Mouse (Mus musculus): ENCODE data around the gene Ces3b.
"Not testable (repeated sequence)": the region's sequence is repeated elsewhere in the genome, so short reads cannot be mapped to it uniquely, and the experiment has no call there.

The Ces3b gene

GRCm38 (mm10) chr8:105083449-105084050 is at the start of gene Ces3b:
Ces3b (plus strand) TSS chr8:105083753.
- no peak for DNase-seq

GRCm38 (mm10) chr8:105043510-105043909 is 40.0 kb upstream of the Ces3b start:
- DNase-seq = no peak

- DNase-seq = no peak
These were observed 37.6 kb upstream of the Ces3b start for GRCm38 (mm10) chr8:105045824-105046401.

GRCm38 (mm10) chr8:105048371-105048854 is 35.1 kb upstream of the Ces3b start, which contains the start of gene Ces3a:
Ces3a (plus strand) TSS chr8:105048601.
- no peak for DNase-seq

- no peak for DNase-seq
These were observed 27.3 kb upstream of the Ces3b start for GRCm38 (mm10) chr8:105056211-105056610.

GRCm38 (mm10) chr8:105060056-105060455 is 23.5 kb upstream of the Ces3b start:
- no peak for DNase-seq

GRCm38 (mm10) chr8:105066761-105067160 is 16.8 kb upstream of the Ces3b start:
- peak; percentile 26 to 32 for DNase-seq

- DNase-seq = not testable (repeated sequence)
These were observed 15.6 kb upstream of the Ces3b start for GRCm38 (mm10) chr8:105067905-105068304.

- no peak for DNase-seq
These were observed 14.6 kb upstream of the Ces3b start for GRCm38 (mm10) chr8:105068971-105069370.

GRCm38 (mm10) chr8:105076601-105077000 is 7.0 kb upstream of the Ces3b start:
- no peak for DNase-seq

- no peak for DNase-seq
These were observed 6.5 kb upstream of the Ces3b start for GRCm38 (mm10) chr8:105077071-105077470.

GRCm38 (mm10) chr8:105078591-105078990 is 5.0 kb upstream of the Ces3b start:
- DNase-seq = no peak

- DNase-seq = no peak
These were observed 2.7 kb upstream of the Ces3b start for GRCm38 (mm10) chr8:105080814-105081336.

GRCm38 (mm10) chr8:105088166-105088565 is 4.6 kb downstream of the Ces3b start:
- DNase-seq = not testable (repeated sequence)

GRCm38 (mm10) chr8:105088581-105088980 is 5.0 kb downstream of the Ces3b start:
- DNase-seq = no peak

- no peak for DNase-seq
These were observed 10.4 kb downstream of the Ces3b start for GRCm38 (mm10) chr8:105093992-105094391.

GRCm38 (mm10) chr8:105102101-105102785 is 18.7 kb downstream of the Ces3b start:
- DNase-seq = not testable (repeated sequence)

GRCm38 (mm10) chr8:105103701-105104100 is 20.1 kb downstream of the Ces3b start:
- not testable (repeated sequence) for DNase-seq

GRCm38 (mm10) chr8:105104220-105104619 is 20.7 kb downstream of the Ces3b start:
- no peak for DNase-seq

- no peak for DNase-seq
These were observed 46.3 kb downstream of the Ces3b start for GRCm38 (mm10) chr8:105129864-105130263.

GRCm38 (mm10) chr8:105131509-105131908 is 48.0 kb downstream of the Ces3b start, which contains the start of gene Ces4a:
Ces4a (plus strand) TSS chr8:105131800.
- no peak for DNase-seq

- peak; percentile 52 to 65 for DNase-seq
These were observed 54.9 kb downstream of the Ces3b start for GRCm38 (mm10) chr8:105138423-105138822.

- peak in 1 of 2 experiments; percentile 10 for DNase-seq
These were observed 58.8 kb downstream of the Ces3b start for GRCm38 (mm10) chr8:105142395-105142794.
